Mouse (Mus musculus) liver, embryonic 14.5 days (tissue): ENCODE data around the gene Uchl4.

Experiments
- CTCF ChIP-seq: IDR thresholded peaks from 2 replicates; pipeline ENCODE4 v1.5.1; 2016; ENCODE audit warnings: antibody characterized with exemption, low read depth, control low read depth
- EP300 ChIP-seq: IDR thresholded peaks from 2 replicates; pipeline ENCODE4 v1.6.1; 2016; ENCODE audit warnings: antibody characterized with exemption, low read depth

DNA sequence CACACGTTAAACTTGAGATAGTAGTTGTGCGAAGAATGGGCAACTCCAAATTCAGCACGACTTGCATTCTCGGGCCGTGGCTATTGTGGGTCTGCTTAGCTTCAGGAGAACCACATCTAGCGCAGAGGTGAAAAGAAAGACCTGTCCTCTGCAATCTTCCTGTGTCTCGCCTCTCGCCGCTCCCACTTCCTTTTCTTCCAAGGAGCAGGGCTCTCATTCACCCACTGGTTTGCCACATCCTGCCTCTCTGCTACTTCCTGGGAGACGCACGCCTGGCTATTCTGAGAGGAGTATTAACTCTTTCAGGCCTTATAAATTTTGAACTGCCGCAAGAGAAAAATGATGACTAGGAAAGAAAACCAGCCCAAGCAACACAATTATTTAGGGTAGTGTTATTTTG is 7.3 kb upstream of the Uchl4 start:
- TF ChIP-seq EP300 (no peak), CTCF (no peak)
